Mouse (Mus musculus): Measurements from ENCODE around the gene Stoml3. TPM values are rescaled to one million over a fixed set of nuclear protein-coding genes. Genes with fewer than 3 reads are reported as not detected.

Stoml3 gene
- not detected in 2 replicates for polyA plus RNA-seq (2015; fragmentation: Nextera tagmentation; extraction: Ambion mirVana)

DNA sequence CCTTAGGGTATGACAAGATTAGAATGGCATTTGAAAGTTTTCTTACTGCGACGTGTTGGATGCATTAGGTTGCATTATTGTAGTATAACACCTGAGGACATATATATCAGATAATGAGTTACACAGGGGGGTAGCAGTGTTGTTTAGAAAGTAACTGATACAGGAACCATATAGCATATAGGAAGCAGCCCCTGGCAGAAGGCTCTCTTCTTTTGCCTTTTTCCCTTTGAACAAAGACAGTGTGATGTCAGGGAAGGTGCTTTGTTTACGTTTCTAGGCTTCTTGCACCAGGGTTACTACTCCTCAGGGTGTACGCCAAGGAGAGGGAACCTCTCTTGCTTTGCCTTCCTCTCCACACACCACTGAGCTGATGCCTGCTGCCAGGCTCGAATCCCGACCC is at the start of gene Stoml3:
Gene Stoml3 (plus strand): TSS at position 301 of the 400 bp plus-strand sequence.
- H3K4me3 ChIP-seq: no peak within 1 kb of the TSS
- no peaks in the 10 kb centered on the region for H3K36me3 ChIP-seq (replicated peaks)
- no peaks in the 10 kb centered on the region for H3K9me3 ChIP-seq
- H3K4me1 ChIP-seq: no peaks in the 10 kb centered on the region
- H3K27ac ChIP-seq: no peak within 1 kb of the TSS
- WGBS: 82% methylated on average over 6 of the region's 6 CpGs
- H3K9ac ChIP-seq: no peak within 1 kb of the TSS
- ATAC-seq (replicated peaks): no peak
- H3K4me2 ChIP-seq: no peak within 1 kb of the TSS
- no peaks in the 10 kb centered on the region for H3K27me3 ChIP-seq (replicated peaks)

DNA sequence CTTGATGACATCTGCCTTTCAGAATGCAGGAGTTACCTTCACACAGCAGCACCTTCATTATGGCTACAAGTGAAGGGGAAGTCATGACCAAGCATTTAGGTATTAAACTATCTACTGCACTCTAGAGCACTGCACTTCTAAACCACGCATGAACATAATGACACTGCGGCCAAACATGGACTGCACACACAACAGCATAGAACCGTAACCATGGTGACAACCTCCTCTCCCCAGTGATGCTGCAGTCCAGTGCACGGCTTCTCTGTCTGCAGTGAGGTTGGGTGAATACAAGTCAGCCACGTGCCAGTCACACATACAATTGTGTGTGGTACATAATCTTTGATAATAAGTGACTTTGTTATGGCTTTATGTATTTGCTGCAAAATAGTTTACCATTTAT is 42.9 kb upstream of the Stoml3 start:
- peak overlapping the region; percentile 27; the same call in 1 of the 2 replicates for H3K27ac ChIP-seq
- peaks cover 10% of the 10 kb centered on the region; the same call in 1 of the 2 replicates for H3K36me3 ChIP-seq (replicated peaks)
- no peak overlapping the region for H3K4me3 ChIP-seq
- H3K4me2 ChIP-seq: no peak overlapping the region
- WGBS: 38% methylated on average over 5 of the region's 5 CpGs
- no peaks in the 10 kb centered on the region for H3K27me3 ChIP-seq (replicated peaks)
- H3K4me1 ChIP-seq: peaks cover 3% of the 10 kb centered on the region; the same call in 1 of the 2 replicates
- no peaks in the 10 kb centered on the region for H3K9me3 ChIP-seq
- H3K9ac ChIP-seq: no peak overlapping the region
- peak; percentile 82 for ATAC-seq (replicated peaks)

DNA sequence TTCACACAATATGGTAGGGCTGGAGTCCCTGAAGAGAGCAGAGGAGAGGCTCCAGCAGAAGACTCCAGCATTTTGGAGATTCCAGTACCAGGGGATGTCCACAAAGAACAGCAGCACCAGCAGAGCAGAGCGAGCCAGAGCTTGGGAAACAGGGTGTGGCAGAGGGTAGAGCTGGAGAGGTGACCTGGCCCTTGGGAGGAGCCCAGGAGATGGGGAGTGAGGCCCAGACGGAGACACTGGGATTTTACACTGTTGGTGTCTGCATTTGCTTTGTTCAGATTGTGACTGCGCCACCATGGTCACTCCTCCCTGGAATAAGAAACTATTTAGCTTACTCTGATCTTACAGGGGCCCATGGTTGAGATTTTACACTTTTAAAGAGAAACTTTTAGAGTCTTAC is 41.7 kb upstream of the Stoml3 start:
- Histone ChIP-seq H3K36me3 (replicated peaks) (peaks cover 18% of the 10 kb centered on the region), H3K27ac (no peak overlapping the region), H3K4me1 (peaks cover 3% of the 10 kb centered on the region; the same call in 1 of the 2 replicates), H3K9me3 (no peaks in the 10 kb centered on the region), H3K9ac (no peak overlapping the region), H3K27me3 (replicated peaks) (no peaks in the 10 kb centered on the region), H3K4me3 (no peak overlapping the region), H3K4me2 (no peak overlapping the region)
- WGBS: 79% methylated on average over 3 of the region's 3 CpGs
- ATAC-seq (replicated peaks): no peak

DNA sequence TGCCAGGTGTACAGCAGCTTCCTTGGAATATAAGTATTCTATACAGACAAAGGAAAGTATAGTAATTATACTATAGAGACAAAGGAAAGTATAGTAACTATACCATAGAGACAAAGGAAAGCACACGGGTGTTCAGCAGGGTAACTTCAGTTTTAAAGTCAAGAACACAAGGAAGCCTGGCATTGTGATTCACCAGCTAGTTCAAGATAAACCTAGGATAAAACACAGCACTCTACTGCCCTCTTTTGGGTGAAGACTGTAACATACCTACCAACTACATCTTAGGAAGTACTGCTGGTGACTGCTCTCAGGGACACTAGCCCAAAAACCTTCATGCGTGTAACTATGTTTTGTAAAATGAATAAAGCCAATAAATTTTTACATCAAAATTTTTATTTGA is 40.2 kb upstream of the Stoml3 start:
- H3K27ac ChIP-seq: no peak overlapping the region
- no peak overlapping the region for H3K4me3 ChIP-seq
- ATAC-seq (replicated peaks): peak; percentile 72
- H3K9ac ChIP-seq: no peak overlapping the region
- no peak overlapping the region for H3K4me2 ChIP-seq
- WGBS: 22% methylated on average over 2 of the region's 2 CpGs
- H3K36me3 ChIP-seq (replicated peaks): peaks cover 29% of the 10 kb centered on the region
- no peaks in the 10 kb centered on the region for H3K9me3 ChIP-seq
- peaks cover 3% of the 10 kb centered on the region; the same call in 1 of the 2 replicates for H3K4me1 ChIP-seq
- no peaks in the 10 kb centered on the region for H3K27me3 ChIP-seq (replicated peaks)

DNA sequence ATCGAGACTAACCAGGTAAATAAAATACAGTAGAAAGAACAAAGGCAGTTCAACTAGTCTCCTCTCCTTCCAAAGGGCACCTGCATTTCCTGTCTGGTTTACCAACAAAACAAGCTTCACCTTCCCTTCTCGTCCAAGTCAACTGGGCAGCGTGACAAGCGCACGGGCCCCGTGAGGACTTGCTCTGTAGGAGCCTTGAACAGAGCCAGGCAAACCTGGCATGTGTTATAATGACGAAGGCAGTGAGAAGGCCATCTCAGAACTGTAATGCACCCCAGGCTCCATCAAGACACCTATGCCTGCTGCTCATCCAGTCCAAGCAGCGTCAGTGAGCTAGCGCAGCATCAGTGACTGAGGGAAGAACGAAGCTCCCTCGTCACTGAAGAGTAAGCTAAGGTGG is 37.8 kb upstream of the Stoml3 start:
- Histone ChIP-seq H3K4me2 (no peak overlapping the region), H3K27ac (no peak overlapping the region), H3K27me3 (replicated peaks) (no peaks in the 10 kb centered on the region), H3K4me1 (peaks cover 3% of the 10 kb centered on the region; the same call in 1 of the 2 replicates), H3K9ac (no peak overlapping the region), H3K4me3 (no peak overlapping the region), H3K9me3 (no peaks in the 10 kb centered on the region), H3K36me3 (replicated peaks) (peaks cover 45% of the 10 kb centered on the region)
- no peak for ATAC-seq (replicated peaks)
- WGBS: 94% methylated on average over 11 of the region's 11 CpGs

DNA sequence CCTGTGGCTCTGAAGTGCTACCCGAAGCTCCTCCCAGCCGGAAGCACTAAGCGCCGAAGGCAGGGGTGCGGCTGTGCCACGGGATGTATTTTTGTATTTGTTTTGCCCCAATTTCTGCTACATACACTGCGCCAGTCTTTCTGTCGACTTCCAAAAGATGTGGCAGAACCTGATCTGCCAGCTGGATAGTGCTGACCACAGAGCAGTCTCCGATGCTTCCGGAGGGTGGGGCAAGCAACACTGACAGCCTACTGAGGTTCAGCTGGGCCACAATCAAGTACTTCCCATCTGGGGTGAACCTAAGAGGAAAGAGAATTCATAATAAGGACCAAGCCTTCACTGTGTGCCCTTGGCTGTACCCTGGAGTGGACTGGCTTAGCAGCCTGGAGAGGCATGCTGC is 36.1 kb upstream of the Stoml3 start:
- Histone ChIP-seq H3K4me3 (no peak overlapping the region), H3K36me3 (replicated peaks) (peaks cover 59% of the 10 kb centered on the region), H3K9me3 (no peaks in the 10 kb centered on the region), H3K4me1 (peaks cover 3% of the 10 kb centered on the region; the same call in 1 of the 2 replicates), H3K4me2 (no peak overlapping the region), H3K9ac (no peak overlapping the region), H3K27me3 (replicated peaks) (no peaks in the 10 kb centered on the region), H3K27ac (no peak overlapping the region)
- WGBS: 94% methylated on average over 10 of the region's 10 CpGs
- no peak for ATAC-seq (replicated peaks)

DNA sequence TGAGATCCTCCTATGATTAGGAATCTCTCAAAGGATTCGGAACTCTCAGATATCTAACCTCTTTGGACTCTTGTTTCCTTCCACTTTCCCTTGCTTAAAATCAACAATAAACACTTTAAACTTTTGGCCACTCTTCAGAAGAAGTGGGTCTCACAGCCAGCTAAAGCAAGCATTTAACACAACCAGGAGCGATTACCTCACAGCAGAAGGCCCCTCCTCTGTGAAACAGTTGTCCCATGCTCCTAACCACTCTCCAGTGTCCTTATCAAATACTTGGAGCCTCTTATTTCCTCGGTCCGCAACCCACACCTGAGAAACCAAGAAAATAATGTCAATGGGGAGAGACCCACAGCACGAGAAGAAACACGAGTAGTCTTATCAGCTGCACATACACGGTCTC is 35.1 kb upstream of the Stoml3 start:
- Histone ChIP-seq H3K9me3 (no peaks in the 10 kb centered on the region), H3K4me3 (no peak overlapping the region), H3K36me3 (replicated peaks) (peaks cover 64% of the 10 kb centered on the region), H3K27me3 (replicated peaks) (no peaks in the 10 kb centered on the region), H3K9ac (no peak overlapping the region), H3K4me2 (no peak overlapping the region), H3K4me1 (no peaks in the 10 kb centered on the region), H3K27ac (no peak overlapping the region)
- whole genome bisulfite sequencing: 97% methylated on average over 7 of the region's 7 CpGs
- ATAC-seq (replicated peaks): no peak

DNA sequence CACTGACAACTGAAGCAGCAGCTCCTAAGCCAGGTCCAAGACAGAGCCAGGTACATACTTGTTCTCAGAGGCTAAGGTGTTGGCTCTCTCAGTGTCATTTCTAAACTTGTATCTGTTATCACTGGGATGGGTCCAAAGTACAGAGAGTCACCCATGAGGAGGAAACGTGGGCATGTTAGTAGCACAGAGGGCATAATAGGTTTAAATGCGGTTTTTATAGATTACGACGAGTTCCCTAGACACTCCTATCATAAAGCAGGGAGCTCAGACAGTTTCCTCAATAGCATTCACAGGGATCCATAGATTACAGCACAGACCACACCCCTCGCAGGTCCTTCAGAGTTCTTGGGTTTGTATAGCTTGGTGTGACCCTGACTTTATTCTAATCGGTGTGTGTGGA is 34.4 kb upstream of the Stoml3 start:
- no peaks in the 10 kb centered on the region for H3K4me1 ChIP-seq
- no peak overlapping the region for H3K4me2 ChIP-seq
- peaks cover 66% of the 10 kb centered on the region for H3K36me3 ChIP-seq (replicated peaks)
- WGBS: 96% methylated on average over 6 of the region's 6 CpGs
- no peak overlapping the region for H3K9ac ChIP-seq
- no peaks in the 10 kb centered on the region for H3K27me3 ChIP-seq (replicated peaks)
- H3K9me3 ChIP-seq: no peaks in the 10 kb centered on the region
- H3K4me3 ChIP-seq: no peak overlapping the region
- ATAC-seq (replicated peaks): no peak
- H3K27ac ChIP-seq: no peak overlapping the region

DNA sequence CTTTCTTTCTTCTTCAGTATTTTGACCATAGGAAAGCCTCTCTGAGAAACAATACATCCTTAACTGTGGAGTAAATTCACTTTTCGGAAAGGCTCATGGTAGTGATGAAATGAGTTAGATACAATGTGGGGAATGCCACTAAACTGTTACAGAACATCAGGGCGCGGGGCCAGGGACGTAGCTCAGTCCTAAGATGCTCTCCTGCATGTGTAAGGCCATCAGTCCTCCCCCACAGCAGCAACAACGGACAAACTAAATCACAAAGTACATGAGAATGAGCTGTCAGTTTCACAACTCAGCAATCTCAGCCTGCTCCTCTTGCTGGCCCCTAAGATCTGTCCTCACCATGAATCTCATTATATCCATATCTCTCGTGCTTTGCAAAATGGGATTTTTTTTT is 33.9 kb upstream of the Stoml3 start:
- H3K4me1 ChIP-seq: no peaks in the 10 kb centered on the region
- ATAC-seq (replicated peaks): no peak
- WGBS: 94% methylated on average over 6 of the region's 6 CpGs
- H3K27me3 ChIP-seq (replicated peaks): no peaks in the 10 kb centered on the region
- no peaks in the 10 kb centered on the region for H3K9me3 ChIP-seq
- peaks cover 66% of the 10 kb centered on the region for H3K36me3 ChIP-seq (replicated peaks)
- no peak overlapping the region for H3K4me2 ChIP-seq
- no peak overlapping the region for H3K27ac ChIP-seq
- no peak overlapping the region for H3K9ac ChIP-seq
- H3K4me3 ChIP-seq: no peak overlapping the region

DNA sequence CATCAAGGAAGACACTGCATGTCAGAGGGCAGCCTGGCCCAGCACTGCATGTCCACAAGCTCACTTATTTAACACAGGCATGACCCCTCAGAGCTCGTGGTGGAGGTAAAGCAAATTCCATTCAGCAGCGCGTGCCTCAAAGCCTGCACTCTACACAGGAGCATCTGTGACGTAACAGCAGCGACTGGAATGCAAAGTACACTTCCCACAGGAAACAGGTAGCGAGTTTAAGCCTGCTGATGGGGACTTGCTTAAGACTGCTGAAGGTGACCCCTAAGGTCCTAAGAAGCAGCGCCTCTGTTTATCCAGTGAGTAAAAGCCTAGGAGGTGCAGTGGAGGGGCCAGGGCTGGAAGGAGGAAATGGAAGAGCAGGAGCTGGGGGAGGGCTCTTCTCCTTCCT is 33.5 kb upstream of the Stoml3 start:
- no peak overlapping the region for H3K4me2 ChIP-seq
- peaks cover 63% of the 10 kb centered on the region for H3K36me3 ChIP-seq (replicated peaks)
- H3K27ac ChIP-seq: no peak overlapping the region
- no peaks in the 10 kb centered on the region for H3K4me1 ChIP-seq
- no peak overlapping the region for H3K4me3 ChIP-seq
- no peak overlapping the region for H3K9ac ChIP-seq
- H3K27me3 ChIP-seq (replicated peaks): no peaks in the 10 kb centered on the region
- no peak for ATAC-seq (replicated peaks)
- no peaks in the 10 kb centered on the region for H3K9me3 ChIP-seq
- 87% methylated on average over 7 of the region's 7 CpGs for WGBS

DNA sequence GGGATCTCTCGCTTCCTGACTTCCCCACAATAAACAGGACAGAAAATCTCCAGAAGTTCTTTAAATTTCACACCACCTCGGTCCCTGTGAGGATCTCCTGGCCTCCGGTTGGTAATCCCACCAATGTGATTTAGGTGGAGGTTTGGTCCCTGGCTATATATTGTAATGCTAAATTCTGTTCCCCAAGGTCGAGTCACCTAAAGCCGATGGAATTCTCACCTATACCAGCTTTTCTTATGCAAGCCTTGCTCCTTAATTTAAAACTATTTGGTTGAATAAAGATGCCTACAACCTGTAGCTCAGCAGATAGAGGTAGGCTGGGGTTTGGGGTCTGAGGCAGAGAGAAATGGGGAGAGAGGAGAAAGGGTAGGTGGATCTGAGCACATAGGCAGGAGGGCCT is 30.7 kb upstream of the Stoml3 start:
- 82% methylated on average over 5 of the region's 5 CpGs for WGBS
- no peak overlapping the region for H3K9ac ChIP-seq
- H3K36me3 ChIP-seq (replicated peaks): peaks cover 45% of the 10 kb centered on the region; the same call in 1 of the 2 replicates
- H3K4me1 ChIP-seq: peaks cover 12% of the 10 kb centered on the region
- no peak overlapping the region for H3K27ac ChIP-seq
- no peak for ATAC-seq (replicated peaks)
- H3K4me2 ChIP-seq: no peak overlapping the region
- no peaks in the 10 kb centered on the region for H3K27me3 ChIP-seq (replicated peaks)
- no peaks in the 10 kb centered on the region for H3K9me3 ChIP-seq
- H3K4me3 ChIP-seq: no peak overlapping the region

DNA sequence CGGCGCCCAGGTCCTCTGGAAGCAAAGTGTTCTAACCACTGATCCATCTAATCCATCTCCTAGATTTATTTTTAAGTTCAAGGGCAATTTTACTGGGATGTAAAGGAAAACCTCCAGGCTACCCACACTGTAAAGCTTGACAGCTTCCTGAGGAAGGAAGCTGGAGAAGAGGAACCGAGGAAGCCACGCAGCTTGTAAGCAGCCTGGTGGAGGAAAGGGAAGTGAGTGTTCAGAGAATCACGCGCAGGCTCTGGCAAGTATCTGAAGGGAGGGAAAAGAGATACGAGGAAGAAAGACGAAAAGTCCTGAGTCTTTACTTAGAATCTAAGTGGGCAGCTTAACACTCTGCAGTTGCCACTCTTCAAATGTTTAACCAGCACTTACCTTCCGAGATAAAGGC is 28.3 kb upstream of the Stoml3 start:
- Histone ChIP-seq H3K27ac (no peak overlapping the region), H3K9me3 (no peaks in the 10 kb centered on the region), H3K4me1 (peaks cover 20% of the 10 kb centered on the region), H3K4me3 (no peak overlapping the region), H3K27me3 (replicated peaks) (no peaks in the 10 kb centered on the region), H3K4me2 (no peak overlapping the region), H3K9ac (no peak overlapping the region), H3K36me3 (replicated peaks) (peaks cover 31% of the 10 kb centered on the region; the same call in 1 of the 2 replicates)
- no peak for ATAC-seq (replicated peaks)
- 93% methylated on average over 9 of the region's 9 CpGs for WGBS

DNA sequence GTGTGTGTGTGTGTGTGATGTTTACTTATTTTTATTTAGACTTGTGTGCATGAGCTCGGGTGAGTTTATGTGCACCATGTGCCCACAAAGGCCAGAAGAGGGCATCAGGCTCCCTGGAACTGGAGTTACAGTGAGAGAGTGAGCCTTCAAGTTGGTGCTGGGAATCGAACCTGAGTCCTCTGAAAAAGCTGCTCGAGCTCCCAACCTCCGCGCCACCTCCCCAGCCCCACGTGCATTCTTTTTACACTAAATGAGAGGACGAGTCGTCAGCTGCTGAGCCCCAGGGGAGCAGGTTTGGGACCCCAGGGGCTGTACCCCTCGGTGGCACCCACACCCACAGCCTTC is 25.8 kb upstream of the Stoml3 start:
- 6% methylated on average over 9 of the region's 9 CpGs for WGBS
- peak overlapping the region; percentile 75 for H3K4me3 ChIP-seq
- peaks cover 9% of the 10 kb centered on the region; the same call in 1 of the 2 replicates for H3K36me3 ChIP-seq (replicated peaks)
- peaks cover 45% of the 10 kb centered on the region for H3K4me1 ChIP-seq
- H3K9me3 ChIP-seq: no peaks in the 10 kb centered on the region
- peak overlapping the region; percentile 87 for H3K27ac ChIP-seq
- H3K9ac ChIP-seq: peak overlapping the region; percentile 90
- no peaks in the 10 kb centered on the region for H3K27me3 ChIP-seq (replicated peaks)
- peak overlapping the region; percentile 84 for H3K4me2 ChIP-seq
- no peak for ATAC-seq (replicated peaks)
